Mouse (Mus musculus) heart, embryonic 10.5 days (tissue): ENCODE results near the gene Nek9. TPM values are rescaled to one million over a fixed set of nuclear protein-coding genes. Genes with fewer than 3 reads are reported as not detected.

Experiments
- DNase-seq: peaks from one replicate; pipeline ENCODE4 v3.0.0-alpha.2; 2017; ENCODE audit warnings: low spot score
- H3K27ac ChIP-seq: fragments of 300-500 bp; sonication (generic); 2 replicates; pipeline ENCODE4 v1.5.1; 2016; ENCODE audit warnings: mild to moderate bottlenecking
- H3K27me3 ChIP-seq: fragments of 300-500 bp; sonication (generic); 2 replicates; pipeline ENCODE4 v1.6.1; 2016; ENCODE audit warnings: mild to moderate bottlenecking; ENCODE audit not compliant: poor library complexity, insufficient read depth, severe bottlenecking
- H3K36me3 ChIP-seq: fragments of 300-500 bp; sonication (generic); 2 replicates; pipeline ENCODE4 v1.6.1; 2016; ENCODE audit warnings: mild to moderate bottlenecking, moderate library complexity
- H3K4me1 ChIP-seq: fragments of 300-500 bp; sonication (generic); 2 replicates; pipeline ENCODE4 v1.6.1; 2016; ENCODE audit warnings: mild to moderate bottlenecking
- H3K4me3 ChIP-seq: fragments of 300-500 bp; sonication (generic); 2 replicates; pipeline ENCODE4 v1.5.1; 2016; ENCODE audit warnings: mild to moderate bottlenecking, moderate library complexity
- H3K9me3 ChIP-seq: fragments of 300-500 bp; sonication (generic); 2 replicates; pipeline ENCODE4 v1.6.1; 2016; ENCODE audit warnings: mild to moderate bottlenecking, moderate library complexity
- WGBS: fragments of 180-500 bp; shearing (Covaris S2); methylation state at CpG from one replicate; pipeline ENCODE4 v1.1.7; 2016; 5-methylcytosine and 5-hydroxymethylcytosine counted together
- polyA plus RNA-seq: library from polyadenylated mRNA; unstranded; fragments of >200 nt; fragmentation: Nextera tagmentation; extraction: Ambion mirVana; gene quantifications from 2 replicates; pipeline ENCODE4 v1.2.1, GENCODE M21; 2016

The Nek9 gene
- polyA plus RNA-seq, 1 experiment from 2014 or later, result 24.3 TPM

- Histone ChIP-seq H3K9me3 (no peaks in the 10 kb centered on the region), H3K4me3 (no peak overlapping the region), H3K4me1 (peaks cover 42% of the 10 kb centered on the region), H3K27ac (peak overlapping the region; percentile 56; the same call in 1 of the 2 replicates), H3K36me3 (0 out of 2 replicates have a peak, but pooled peaks cover 9% of the 10 kb centered on the region), H3K27me3 (no peaks in the 10 kb centered on the region)
- DNase-seq, result no peak
- 59% methylated on average over 6 of the region's 6 CpGs for WGBS
These were observed 29.4 kb upstream of the Nek9 start for GRCm38 (mm10) chr12:85368441-85369063.

DNA sequence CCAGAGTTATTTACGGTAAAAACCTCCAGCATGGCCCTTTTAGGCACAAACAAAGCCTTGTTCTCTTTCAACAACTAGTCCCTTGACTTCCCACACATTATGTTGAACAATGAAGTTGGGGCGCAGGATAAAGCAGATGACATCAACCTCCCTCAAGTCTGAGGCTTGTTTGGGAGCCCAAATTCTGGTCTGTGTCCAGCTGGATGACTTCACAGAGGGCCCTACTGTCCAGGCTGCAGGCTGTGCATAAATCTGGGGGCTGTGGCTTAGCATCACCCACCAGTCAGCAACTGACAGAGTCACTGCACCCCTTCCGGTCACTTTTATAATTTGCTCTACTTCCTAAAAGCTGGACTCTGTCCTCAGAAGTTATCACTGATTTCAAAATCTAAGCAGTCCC, 27.1 kb upstream of the Nek9 start:
- Histone ChIP-seq H3K27ac (no peak overlapping the region), H3K27me3 (no peaks in the 10 kb centered on the region)
- 83% methylated on average over 3 of the region's 3 CpGs for WGBS

GRCm38 (mm10) chr12:85362510-85362909, 23.3 kb upstream of the Nek9 start:
- Histone ChIP-seq H3K27me3 (no peaks in the 10 kb centered on the region), H3K27ac (no peak overlapping the region), H3K36me3 (peaks cover 19% of the 10 kb centered on the region), H3K9me3 (no peaks in the 10 kb centered on the region), H3K4me1 (0 out of 2 replicates have a peak, but pooled peaks cover 14% of the 10 kb centered on the region), H3K4me3 (no peak overlapping the region)
- 76% methylated on average over 4 of the region's 4 CpGs for whole genome bisulfite sequencing
- DNase-seq, result no peak

More for the DNA sequence above, 27.1 kb upstream of the Nek9 start:
- DNase-seq, result no peak
- peaks cover 19% of the 10 kb centered on the region for H3K36me3 ChIP-seq
- H3K4me3 ChIP-seq, result no peak overlapping the region
- no peaks in the 10 kb centered on the region for H3K9me3 ChIP-seq
- peaks cover 37% of the 10 kb centered on the region; the same call in 1 of the 2 replicates for H3K4me1 ChIP-seq

DNA sequence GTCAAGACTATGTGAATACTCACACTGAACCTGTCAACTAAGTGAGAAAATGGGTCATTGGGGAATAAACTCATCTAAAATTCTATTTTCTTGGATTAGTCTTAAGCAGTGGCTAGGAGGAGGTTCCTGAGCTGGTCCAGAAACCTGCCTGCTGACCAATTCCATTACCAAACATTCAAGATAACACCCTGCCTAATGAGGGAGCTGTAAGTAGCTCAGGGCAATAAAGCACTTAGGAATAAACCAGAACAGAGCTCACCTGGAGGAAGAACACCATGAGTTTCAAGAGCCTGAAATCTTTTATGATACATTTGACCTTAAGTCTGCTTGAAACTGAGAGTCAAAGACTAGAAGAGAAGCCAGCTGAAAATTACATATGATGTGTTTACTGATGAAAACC, 22.4 kb upstream of the Nek9 start:
- no peak for DNase-seq
- Histone ChIP-seq H3K4me1 (0 out of 2 replicates have a peak, but pooled peaks cover 10% of the 10 kb centered on the region), H3K27me3 (no peaks in the 10 kb centered on the region), H3K9me3 (no peaks in the 10 kb centered on the region), H3K27ac (no peak overlapping the region), H3K36me3 (peaks cover 19% of the 10 kb centered on the region), H3K4me3 (no peak overlapping the region)

DNA sequence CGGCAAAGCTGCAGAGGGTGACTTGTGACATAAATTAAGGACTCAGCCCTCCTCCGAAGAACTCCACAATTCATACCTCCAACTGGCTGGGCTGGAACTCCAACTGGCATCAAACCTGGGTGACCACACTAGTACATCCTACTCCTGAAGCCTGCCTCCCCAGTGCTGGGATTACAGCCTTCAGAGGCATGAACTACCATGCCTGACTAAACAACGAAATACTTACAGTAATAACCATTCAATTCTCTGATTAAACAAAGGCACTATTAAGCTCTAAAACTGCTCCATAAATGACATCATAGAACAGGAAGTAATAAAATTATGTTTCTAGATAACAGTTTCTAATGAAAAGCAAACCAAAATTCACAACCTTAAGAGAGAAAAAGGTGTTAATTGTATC, 22.0 kb upstream of the Nek9 start:
- 93% methylated on average over 3 of the region's 3 CpGs for WGBS
- Histone ChIP-seq H3K27ac (no peak overlapping the region), H3K4me3 (no peak overlapping the region), H3K4me1 (0 out of 2 replicates have a peak, but pooled peaks cover 7% of the 10 kb centered on the region), H3K27me3 (no peaks in the 10 kb centered on the region), H3K9me3 (no peaks in the 10 kb centered on the region), H3K36me3 (peaks cover 19% of the 10 kb centered on the region)
- no peak for DNase-seq

DNA sequence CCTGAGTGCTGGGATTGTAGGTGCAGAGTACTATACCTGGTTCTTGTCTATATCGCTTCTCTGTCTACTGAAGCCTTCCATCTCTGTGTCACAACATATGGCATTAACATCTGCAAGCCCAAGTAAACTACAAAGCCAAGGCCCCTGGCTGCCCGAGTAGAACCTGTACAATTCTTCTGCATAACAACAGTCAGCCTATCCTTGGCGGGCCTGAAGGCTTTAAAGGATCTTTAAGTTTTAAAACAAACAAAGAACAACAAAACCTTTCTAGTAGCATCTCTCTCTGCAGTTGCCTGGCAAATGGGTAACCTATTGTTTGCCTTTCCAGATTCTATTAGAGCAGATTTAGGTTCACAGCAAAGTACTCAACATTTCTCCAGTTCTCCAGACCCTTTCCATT, 14.9 kb upstream of the Nek9 start:
- no peaks in the 10 kb centered on the region for H3K9me3 ChIP-seq
- H3K4me1 ChIP-seq, result peaks cover 4% of the 10 kb centered on the region; the same call in 1 of the 2 replicates
- H3K4me3 ChIP-seq, result no peak overlapping the region
- H3K36me3 ChIP-seq, result peaks cover 30% of the 10 kb centered on the region
- H3K27ac ChIP-seq, result no peak overlapping the region
- no peak for DNase-seq
- WGBS, result 92% methylated on average over 3 of the region's 3 CpGs
- H3K27me3 ChIP-seq, result no peaks in the 10 kb centered on the region

DNA sequence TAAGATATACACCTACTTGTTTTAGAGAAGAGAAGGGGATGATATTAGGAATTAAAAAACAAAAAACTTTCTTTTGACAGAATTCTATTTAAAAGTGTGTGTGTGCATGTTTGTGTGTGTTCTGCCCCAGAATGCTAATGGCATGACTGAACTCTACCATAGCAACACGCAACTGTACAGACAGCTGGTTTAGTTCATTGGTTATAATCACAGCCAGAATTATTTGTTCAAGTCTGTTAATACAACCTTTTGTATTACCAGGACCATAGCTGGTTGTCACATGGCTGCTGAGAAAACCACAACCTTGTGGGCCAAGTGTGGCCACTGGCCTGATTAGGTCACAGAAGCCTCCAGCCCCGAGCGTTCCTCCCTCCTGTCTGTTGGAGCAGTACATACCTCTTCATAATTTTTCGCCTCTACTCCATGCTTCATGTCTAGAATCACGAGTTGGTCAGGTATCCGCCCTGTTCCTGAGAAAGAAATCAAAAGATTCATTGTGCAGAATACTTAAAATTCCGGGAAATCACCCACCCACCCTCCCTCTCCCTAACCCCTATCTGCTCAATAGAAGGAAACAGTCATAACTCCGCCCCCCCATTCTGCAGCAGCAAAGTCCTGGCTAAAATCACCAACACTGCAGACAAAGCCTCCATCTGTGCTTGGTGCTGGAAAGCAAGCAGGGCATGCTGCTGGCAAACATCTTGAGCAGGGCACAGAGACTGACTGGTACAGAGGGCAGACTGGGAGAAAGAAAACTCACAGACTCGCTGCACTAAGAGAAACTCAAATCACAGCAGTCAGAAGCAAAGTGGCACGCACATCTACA, 11.5 kb upstream of the Nek9 start:
- no peak overlapping the region for H3K27ac ChIP-seq
- H3K9me3 ChIP-seq, result no peaks in the 10 kb centered on the region
- no peak overlapping the region for H3K4me3 ChIP-seq
- H3K36me3 ChIP-seq, result peaks cover 43% of the 10 kb centered on the region
- H3K27me3 ChIP-seq, result no peaks in the 10 kb centered on the region
- peaks cover 8% of the 10 kb centered on the region; the same call in 1 of the 2 replicates for H3K4me1 ChIP-seq
- WGBS, result 71% methylated on average over 10 of the region's 10 CpGs
- DNase-seq, result no peak

DNA sequence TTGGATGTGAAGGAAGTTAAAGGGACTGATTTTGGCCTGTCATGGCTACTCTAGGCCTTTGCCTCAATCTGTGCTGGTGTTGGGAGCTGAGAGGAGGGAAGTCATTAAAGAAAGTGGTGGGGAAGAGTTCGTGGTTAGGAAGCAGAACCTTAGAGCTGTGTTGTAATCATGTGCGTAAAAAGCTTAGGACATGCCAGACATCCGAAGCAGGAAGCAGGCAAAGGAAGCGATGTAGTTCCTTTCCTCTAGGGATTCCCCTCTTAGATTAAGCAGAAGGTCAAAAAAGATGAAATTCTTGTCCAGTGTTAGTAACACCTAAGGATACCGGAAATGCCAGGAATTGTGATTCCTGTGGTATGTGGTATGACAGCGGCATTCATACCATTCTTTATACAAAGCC, 9.2 kb upstream of the Nek9 start:
- H3K27me3 ChIP-seq, result no peaks in the 10 kb centered on the region
- no peaks in the 10 kb centered on the region for H3K9me3 ChIP-seq
- WGBS, result 73% methylated on average over 6 of the region's 6 CpGs
- no peak overlapping the region for H3K27ac ChIP-seq
- peaks cover 43% of the 10 kb centered on the region for H3K36me3 ChIP-seq
- H3K4me1 ChIP-seq, result peaks cover 13% of the 10 kb centered on the region; the same call in 1 of the 2 replicates
- no peak overlapping the region for H3K4me3 ChIP-seq
- DNase-seq, result no peak

GRCm38 (mm10) chr12:85347196-85347595, 8.0 kb upstream of the Nek9 start:
- Histone ChIP-seq H3K27me3 (no peaks in the 10 kb centered on the region), H3K36me3 (peaks cover 44% of the 10 kb centered on the region), H3K9me3 (no peaks in the 10 kb centered on the region), H3K27ac (no peak overlapping the region), H3K4me1 (peaks cover 13% of the 10 kb centered on the region; the same call in 1 of the 2 replicates), H3K4me3 (no peak overlapping the region)
- WGBS, result 77% methylated on average over 3 of the region's 3 CpGs
- no peak for DNase-seq

DNA sequence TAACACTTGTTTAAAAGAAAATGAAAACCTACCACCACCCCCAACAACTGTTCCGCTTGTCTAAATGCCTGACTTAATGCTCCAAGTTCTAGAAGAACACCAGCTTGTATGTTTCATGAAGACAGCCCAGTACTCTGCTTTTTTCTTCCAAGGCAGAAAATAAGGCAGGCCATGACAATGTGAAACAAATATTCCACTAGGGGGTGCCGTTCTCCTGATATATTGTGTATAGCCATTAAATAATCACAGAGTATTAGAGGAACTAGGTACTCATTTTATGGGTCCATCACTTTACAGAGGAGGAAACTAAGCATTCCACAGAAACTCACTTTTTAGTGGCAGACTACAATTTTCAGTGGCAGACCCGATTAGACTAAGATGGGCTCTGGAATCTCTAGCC, 7.2 kb upstream of the Nek9 start:
- peaks cover 47% of the 10 kb centered on the region for H3K36me3 ChIP-seq
- H3K27ac ChIP-seq, result no peak overlapping the region
- H3K4me3 ChIP-seq, result no peak overlapping the region
- no peak for DNase-seq
- H3K9me3 ChIP-seq, result no peaks in the 10 kb centered on the region
- WGBS, result 60% methylated on average over 3 of the region's 3 CpGs
- peaks cover 16% of the 10 kb centered on the region; the same call in 1 of the 2 replicates for H3K4me1 ChIP-seq
- H3K27me3 ChIP-seq, result no peaks in the 10 kb centered on the region

DNA sequence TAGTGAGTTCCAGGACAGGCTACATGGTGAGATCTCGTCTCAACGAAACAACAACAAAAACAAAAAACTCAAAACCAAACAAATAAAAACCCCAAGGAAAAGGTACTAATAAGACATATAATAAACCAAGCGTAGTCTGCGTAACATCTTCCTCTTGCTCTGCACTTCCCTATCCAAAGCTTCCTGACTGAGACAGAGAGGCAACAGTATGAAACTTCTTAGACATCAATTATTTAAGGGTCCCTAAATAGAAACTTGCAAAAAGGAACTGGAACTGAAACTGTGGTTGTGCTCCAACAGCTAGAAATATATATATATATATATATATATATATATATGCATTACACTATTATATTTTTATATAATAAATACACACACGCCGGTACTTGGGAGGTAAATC, 6.4 kb upstream of the Nek9 start:
- peaks cover 45% of the 10 kb centered on the region for H3K36me3 ChIP-seq
- H3K4me1 ChIP-seq, result peaks cover 14% of the 10 kb centered on the region; the same call in 1 of the 2 replicates
- no peak for DNase-seq
- 95% methylated on average over 6 of the region's 6 CpGs for WGBS
- H3K27ac ChIP-seq, result no peak overlapping the region
- H3K9me3 ChIP-seq, result no peaks in the 10 kb centered on the region
- H3K4me3 ChIP-seq, result no peak overlapping the region
- no peaks in the 10 kb centered on the region for H3K27me3 ChIP-seq

DNA sequence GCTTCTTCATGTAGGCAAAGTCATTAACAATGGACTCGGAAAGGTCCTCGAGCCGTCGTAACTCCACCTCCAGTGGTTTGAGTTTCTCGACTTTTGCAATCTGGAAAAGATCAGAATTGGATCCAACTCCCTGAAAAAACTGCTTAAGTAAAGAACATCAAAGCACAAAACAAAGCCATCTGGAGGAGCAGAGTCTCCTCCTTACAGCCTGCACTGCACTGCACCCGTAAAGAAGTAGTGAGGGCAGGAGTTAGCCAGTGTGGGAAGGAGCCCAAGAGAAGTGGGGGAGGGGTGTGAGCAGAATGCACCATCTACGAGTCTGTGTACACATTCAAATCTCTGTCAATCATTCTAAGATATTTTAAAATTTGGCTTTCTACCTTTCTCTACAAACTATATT, 5.1 kb upstream of the Nek9 start:
- WGBS, result 80% methylated on average over 7 of the region's 7 CpGs
- Histone ChIP-seq H3K27me3 (no peaks in the 10 kb centered on the region), H3K36me3 (peaks cover 41% of the 10 kb centered on the region), H3K27ac (no peak overlapping the region), H3K4me3 (no peak overlapping the region), H3K4me1 (peaks cover 14% of the 10 kb centered on the region; the same call in 1 of the 2 replicates), H3K9me3 (no peaks in the 10 kb centered on the region)
- no peak for DNase-seq

- no peaks in the 10 kb centered on the region for H3K9me3 ChIP-seq
- H3K27ac ChIP-seq, result no peak overlapping the region
- WGBS, result 86% methylated on average over 4 of the region's 4 CpGs
- no peak for DNase-seq
- peaks cover 26% of the 10 kb centered on the region for H3K36me3 ChIP-seq
- H3K27me3 ChIP-seq, result no peaks in the 10 kb centered on the region
- peaks cover 23% of the 10 kb centered on the region; the same call in 1 of the 2 replicates for H3K4me1 ChIP-seq
- no peak overlapping the region for H3K4me3 ChIP-seq
These were observed 3.1 kb upstream of the Nek9 start for GRCm38 (mm10) chr12:85342310-85342709.
